Mouse (Mus musculus) urinary bladder, postnatal 4 days (tissue): ENCODE results near the gene Lyrm9.

Experiments used
- DNase-seq, 2 experiments: peaks; one replicate each; pipeline ENCODE4 v3.0.0; 2021 to 2022; ENCODE audit warnings: low spot score in 2 of 2

Gene Lyrm9

DNA sequence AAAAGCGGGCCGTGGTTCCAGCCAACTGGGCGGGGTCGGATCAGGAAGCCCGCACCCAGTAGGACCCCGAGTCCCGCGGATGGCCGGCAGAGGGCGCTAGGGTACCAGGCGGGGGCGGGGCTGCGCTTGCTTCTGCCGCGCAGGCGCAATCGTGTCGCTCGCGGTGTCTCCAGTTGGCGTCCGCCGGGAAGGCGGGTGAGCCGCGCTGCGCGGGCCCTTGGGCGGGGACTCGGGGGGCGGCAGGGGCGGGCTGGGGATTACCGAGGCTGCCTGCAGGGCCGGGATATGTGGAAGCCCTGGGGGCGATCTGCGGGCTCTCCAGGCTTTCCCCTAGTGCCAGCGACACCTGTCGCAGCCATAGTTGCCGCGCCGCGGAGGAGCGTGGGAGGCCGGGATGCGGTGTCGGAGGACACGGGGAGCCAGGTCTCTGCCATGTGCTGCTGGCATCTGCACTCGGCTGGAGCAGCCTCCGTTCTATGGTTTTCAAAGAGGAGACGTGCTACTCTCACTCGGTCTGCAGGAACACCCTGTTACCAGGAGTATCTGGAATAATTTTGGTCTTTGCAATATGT lies at the start of gene Lyrm9:
Lyrm9 (plus strand) TSS at position 143 of the 572 bp plus-strand sequence.
- DNase-seq, result peak; percentile 95 to 97

DNA sequence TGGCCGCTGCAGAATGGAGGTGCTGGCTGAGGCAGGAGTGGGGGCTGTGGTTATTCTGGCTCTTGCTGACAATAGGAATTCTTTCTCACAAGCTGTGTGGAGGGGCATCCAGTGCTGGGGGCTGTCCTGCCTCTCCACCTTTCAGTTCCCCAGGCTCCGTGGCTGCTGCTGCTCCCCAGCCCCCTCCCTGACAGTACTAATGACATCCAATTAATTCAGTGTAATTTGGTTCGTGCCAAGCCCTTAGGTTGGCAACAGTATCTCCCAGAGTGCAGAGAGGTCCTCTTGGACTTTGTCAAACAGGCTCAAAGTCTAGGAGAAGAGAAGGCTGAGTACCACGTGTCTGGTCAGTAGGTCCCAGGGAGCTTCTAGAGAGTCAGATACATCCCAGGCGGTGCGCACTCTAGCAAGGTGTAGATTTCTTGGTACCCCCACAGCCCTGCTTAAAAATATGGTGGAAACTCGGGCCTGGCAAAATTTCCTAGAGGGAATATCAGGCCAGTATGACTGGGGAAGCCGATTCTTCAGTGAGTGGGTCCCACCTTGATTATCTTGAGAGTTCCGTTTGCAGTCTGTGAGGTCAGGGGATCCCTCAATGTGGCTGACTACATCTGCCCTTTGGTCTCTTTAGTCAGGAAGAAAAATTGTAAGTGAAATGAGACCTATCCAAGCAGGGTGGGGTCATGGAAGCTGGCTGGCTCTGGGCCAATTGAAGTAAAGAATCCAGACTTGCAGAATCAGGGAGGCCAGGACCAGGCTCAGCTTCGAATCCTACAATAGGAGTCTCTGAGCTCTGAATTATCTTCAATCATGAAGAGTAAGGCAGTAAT lies 48.3 kb upstream of the Lyrm9 start:
- DNase-seq, result no peak

DNA sequence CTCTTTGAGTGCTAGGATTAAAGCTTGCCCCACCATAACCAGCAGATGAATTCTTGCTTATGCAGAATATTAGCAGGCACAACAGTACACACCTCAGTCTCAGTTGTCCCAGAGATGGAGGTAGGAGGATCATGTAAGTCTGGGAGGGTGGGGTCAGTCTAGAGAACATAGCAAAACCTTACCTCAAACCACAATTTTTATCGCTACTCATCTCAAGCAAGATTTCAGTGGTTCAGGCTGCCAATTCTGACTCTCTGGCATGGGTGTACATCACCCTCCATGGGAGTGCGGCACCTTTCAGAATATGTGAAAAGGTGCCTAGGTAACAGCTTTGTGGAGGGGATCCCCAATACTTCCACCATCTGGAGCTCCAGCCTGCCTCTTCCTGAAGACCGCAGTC lies 46.4 kb upstream of the Lyrm9 start:
- DNase-seq, result no peak

DNA sequence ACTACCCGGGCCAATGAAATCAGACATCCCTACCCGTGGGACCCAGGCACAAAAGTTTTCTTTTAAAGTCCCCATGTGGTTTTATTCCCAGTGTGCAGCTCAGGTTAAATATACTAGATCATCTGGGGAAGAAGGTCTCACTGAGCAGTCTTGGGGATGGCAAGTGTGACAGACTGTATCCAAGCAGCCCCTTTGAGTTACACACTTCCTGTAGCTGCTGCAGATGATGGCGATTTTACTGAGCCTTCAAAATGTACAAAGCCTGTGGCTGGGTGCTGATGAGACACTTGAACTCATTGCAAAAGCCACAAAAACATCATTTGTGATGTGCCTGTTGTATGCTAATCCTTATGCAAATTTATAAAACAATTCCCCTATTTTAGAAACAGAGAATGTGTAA lies 45.8 kb upstream of the Lyrm9 start:
- DNase-seq, result no peak

DNA sequence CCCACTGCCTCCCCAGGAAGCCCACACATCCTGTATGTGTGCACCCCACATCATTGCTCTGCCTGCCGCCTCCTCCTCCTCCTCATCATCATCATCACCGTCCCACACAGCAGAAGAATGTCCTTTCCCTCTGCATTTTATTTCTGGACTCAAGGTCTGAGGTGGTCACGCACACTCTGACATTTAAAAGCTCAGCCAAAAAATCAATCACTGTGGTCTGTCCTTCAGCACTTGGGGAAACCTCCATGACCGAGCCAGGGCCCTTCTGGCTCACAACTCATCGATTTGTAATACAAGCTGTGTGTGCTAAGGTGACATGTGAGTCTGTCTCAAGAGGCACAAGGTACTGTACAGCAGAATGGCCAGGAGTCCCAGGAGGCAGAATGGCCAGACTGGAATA lies 44.1 kb upstream of the Lyrm9 start:
- DNase-seq, result no peak

DNA sequence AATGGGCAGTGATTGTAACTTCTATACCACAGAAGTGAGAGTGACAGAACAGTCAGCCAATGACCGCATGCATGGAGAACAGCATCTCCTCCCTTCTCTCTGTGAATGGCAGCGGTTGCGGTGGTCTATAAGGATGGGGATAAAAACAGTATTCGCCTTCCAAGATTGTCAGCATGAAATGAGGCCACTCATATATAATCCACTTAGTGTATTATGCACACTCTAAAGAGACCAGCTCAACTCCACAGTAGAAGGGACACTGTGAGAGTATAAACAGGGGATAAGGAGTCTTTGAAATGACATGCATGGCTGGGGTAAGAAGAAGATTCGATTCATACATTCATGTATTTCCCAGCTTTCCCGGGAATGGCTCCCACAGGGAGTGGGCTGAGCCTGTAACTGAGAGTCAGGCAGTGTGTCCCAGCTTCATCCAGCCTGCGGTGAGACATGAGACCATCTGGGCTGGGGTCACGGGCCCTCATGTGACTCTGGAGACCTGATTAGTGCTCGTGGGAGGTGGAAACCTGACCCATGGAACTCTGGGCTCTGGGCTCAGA lies 43.5 kb upstream of the Lyrm9 start:
- no peak for DNase-seq

DNA sequence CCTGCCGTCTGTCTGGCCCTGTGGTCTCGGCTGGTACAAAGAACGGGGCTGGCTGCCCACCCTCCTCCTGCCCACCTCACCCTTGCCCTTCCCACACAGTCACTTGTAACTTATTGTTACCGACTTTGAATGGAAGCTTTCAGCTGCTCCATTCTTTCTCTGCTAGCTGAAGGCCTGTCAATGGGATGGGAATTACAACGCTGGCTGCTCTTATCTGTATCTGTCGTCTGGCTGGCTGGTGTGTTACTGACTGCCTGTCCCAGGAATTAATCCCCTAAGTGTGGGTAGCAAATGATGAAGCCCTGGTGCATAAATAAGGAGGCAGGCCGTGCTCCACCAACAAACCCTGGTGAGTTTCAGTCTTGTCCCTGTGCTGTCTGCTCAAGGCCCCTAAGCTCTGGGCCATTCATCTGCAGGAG lies 40.4 kb upstream of the Lyrm9 start:
- no peak for DNase-seq

DNA sequence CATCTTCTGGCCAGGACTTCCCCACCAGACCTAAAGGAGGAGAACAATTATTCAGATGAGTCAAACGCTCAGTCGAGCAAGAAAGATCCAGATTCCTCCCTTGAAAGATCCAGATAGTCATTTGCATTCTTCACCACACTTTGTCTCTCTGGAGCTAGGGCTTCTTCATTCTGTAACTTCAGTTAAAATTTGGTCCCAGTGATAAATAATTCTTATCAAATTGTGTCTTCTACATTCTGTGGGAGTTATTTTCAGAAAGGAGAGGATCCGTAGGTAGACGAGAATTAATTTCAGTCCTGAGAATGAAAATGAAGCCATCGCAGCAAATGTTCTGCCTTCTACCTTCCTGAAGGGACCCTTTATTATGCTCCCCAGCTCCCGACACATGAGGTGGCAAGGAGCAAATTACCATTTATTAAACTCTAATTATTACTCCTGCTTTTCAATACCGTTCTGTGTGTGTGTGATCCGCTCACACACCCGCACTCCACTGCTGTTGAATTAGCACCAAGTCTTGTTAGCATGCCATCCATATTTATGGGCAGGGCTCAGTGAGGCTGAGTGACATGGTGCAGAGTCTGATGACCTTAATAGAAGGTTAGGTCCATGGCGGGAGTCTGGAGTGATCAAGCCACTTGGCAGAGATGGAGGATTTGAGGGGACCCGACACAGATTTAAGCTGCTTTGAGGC lies 36.9 kb upstream of the Lyrm9 start:
- no peak for DNase-seq

DNA sequence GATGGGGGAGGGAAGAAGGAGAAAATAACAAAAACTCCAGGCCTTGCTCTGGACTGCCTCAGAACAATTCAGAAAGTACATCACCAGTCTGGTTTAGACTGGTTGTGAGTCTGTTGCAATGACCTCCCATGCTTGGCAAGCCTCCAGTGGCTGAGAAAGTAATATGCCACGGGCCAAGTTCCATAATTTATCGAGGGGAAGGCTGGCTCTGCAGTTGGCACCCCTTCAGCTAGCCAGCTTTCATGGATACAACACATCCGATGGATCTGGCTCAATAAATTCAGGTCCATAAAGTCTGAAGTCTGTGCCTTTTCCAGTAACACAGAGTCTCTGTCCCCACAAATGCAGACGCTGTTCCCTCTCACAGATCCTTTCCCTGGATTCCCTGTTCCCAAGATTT lies 34.8 kb upstream of the Lyrm9 start:
- peak; percentile 52 to 78 for DNase-seq

DNA sequence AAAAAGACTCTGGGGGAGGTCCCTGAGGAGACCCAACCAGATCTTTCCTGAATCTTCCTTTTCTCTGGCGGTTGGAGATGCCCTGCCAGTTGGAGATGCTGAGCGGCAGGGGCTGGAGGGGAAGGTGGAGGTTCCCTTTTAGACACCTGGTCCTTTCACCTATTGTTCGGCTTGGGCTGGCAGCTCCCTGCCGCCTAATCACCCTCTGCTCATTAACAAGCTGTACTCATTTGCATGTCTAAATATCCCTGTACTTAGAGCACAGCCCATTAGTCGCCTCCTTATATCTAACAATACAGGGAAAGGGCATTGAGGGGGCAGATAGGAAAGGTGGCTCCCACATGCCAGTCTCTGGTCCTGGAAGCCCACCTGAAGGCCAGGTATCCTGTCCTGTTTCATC lies 34.3 kb upstream of the Lyrm9 start:
- DNase-seq, result no peak

DNA sequence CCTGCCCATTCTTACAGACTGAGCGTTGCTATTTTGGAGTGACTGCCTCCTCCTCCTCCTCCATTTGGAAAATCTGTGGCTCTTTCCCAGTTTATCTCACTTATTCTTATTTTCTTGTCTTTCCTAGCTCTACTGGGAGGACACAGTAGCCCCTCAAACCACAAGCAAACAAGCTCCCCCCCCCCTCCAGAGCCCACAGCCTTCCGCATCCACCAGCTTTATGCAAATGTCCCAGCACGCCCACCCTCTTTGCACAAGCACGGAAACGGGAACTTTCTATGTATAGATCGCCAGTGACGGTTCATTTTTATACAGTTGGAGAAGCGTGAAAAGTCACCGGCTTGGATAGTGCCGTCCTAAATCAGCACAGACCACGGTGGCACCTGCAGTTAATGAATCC lies 33.9 kb upstream of the Lyrm9 start:
- no peak for DNase-seq

DNA sequence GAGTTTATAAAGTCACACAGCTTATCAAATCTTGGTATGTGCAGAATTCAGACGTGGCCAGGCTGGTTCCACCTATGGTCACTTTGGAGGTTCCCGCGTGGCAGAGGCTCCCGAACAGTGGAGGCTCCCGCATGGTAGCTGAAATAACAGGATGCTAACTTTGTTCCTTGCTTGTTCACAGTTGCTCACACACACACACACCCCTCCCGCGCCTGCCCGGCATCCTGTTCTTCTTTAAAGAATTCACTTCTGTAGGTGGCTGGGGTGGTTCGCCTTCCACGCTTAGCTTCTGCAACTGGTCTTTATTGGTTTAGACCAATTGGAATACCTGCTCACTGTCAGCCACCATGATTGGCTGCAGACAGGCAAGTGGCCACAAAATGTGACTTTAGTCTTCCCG lies 33.3 kb upstream of the Lyrm9 start:
- no peak for DNase-seq

DNA sequence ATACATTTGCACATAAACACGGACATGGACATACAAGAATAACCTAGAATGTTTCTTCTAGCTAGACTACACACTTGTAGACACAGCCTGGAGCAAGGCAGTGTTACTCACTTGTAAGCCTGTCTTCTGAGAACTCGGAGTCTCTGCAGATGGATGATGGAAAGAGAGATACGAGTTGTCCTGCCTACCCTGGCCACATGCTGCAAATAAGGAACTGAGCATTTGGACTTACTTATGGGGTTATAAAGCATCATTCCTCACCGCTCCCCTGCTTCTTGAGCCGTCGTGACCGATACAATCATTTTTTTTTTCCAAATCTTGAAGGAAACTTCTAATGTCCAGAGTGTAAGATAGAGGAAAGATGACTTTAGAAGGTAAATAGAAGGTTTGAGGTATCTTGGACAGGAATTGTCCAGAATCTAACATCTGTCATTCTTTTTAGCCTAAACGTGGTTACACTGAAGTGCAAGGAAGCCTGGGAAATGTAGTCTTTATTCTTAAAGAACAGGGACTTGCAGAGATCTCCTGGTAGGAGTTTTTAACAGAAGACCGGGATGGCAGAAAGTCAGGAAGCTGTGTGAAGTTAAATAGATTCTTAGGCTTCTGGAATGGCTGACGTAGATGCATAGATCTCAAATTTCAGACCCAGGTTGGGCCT lies 30.2 kb upstream of the Lyrm9 start:
- DNase-seq, result no peak

DNA sequence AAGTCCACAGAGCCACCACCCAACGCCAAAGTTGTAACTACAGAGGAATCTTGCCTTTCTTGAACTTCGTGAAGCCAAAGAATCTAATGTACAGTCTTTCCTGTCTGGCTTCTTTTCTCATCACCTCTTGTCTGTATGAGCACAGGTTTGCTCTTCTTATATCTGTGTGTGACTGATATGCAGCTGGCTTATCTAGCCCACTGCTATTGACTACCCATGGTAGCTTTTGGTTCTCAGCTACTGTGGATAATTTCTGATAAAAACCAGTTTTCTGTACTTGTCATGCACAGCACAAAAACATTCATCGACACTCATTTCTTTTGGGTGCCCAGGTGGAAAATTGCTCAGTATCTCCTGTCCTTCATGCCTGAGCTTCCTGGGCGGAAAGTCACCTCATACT lies 25.3 kb upstream of the Lyrm9 start:
- DNase-seq, result no peak

DNA sequence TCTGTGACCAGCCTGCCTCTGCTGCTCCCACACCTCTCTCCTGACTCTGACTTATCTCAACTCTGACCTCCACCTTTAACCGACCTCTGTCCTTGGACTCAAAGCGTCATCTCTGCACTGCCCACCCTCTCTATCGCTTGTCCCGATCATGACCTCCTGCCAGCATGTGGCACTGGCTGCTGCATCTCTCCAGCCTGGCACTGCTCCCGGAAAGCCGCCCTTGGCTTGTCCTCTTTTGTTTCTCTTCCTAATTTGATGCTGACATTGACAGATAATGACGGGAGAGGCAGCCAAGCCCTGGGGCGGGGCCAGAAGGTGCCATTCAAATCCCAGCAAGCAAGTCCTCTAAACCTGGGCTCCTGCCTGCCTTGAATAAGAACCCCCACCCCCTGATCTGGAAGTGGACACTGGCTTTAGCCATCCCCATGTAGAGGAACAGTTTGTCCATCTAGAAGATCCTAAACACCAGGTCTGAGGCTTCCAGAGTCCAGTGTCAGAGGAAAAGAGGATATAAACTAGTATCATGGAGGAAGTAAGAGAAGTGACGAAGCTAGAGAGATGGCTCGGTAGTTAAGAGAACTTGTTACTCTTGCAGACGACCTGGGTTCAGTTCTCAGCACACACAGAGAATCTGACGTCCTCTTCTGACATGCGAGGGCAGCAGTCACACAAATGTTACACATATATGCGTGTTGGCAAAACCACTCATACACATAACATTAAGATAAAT lies 22.6 kb upstream of the Lyrm9 start:
- peak in 1 of 2 experiments; percentile 49 for DNase-seq

DNA sequence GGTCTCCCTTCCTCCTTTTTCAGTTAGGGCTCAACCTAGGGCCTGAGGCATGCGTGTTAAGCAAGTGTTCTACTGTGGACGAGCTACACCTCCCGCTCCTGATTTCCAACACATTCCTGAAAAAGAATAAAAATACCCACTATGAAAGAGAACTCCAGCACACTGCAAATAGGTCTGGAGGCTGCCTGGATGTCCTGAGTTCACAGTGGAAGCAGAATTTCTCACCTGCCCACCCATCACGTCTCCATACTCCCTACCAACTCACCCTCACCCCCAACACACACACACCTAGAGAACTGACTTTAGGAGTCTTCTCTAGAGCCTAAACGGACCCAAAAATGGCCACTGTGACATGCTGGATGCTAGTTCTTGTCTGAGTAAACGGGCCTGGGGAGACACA lies 21.8 kb upstream of the Lyrm9 start:
- no peak for DNase-seq

DNA sequence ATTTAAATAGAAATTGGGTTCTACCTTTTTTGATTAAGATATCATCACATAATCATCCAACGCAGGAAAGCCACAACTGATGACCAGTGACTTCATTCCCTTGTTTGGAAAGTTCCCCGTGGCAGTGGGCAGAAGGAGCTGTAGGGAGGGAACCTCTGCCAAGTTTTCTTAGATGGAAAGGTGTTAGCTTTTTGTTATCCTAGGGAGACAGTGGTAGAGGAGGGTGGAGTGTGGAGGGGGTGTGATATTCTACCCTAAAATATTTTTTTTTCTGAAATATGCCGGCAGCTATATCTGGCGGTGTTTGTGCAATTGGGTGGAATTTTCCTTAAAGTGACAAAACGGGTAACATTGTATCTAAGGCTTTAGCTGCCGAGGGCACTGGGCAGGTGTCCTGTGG lies 21.2 kb upstream of the Lyrm9 start:
- DNase-seq, result no peak

DNA sequence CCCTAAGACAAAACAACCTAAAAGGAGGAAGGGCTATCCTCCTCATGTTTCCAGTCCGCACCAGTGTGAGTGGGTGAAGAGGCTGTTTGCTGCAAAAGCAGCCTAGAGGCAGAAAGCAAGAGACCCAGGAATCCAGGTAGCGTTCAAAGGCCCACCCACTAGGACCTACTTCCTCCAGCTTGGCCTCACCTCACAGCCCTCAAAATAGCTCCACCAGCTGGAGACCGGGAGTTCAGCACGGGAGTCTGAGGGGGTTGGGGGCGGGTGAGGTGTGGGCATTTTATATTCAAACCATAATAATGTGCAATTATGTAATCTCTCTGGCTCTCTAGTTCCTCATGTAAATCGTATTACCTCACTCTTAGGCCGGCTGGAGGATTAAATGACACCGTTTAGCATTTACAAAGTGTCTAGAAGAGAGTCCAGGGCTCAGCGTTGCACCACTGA lies 20.7 kb upstream of the Lyrm9 start:
- DNase-seq, result no peak

DNA sequence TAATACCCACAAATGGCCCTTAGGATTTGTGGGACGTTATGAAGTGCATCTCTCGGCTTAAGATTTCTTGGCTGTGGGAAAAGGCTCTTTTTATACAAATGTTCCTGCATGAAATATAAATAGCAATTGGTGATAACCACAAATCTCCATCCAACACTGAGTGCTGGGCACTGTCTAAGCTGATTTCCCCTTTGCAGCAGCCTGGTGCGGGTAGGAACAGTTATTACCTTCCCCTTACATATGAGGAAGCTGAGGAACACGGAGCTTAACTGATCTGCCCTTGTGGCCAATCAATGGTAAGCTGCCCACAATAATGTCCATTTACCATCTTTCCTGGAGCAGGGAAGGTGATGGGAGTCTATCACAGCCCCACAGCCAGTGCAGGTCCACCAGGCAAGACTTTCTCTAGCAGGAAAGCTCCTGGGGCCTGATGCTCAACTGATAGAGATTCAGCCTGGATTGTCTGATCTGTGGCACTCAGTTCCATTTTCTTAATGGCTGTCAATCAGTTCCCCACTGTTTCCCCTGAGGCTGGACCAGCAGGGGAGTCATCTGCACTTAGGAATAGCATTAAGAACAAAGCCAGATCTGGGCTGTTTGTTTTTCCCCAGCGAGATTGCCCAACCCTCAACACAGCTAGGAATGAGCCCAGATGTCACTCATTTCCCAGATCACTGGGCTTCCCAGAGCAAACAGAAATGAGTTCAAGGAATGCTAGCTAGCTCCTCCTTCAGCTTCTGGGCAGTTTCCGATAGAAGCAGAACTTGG lies 18.9 kb upstream of the Lyrm9 start:
- DNase-seq, result no peak

DNA sequence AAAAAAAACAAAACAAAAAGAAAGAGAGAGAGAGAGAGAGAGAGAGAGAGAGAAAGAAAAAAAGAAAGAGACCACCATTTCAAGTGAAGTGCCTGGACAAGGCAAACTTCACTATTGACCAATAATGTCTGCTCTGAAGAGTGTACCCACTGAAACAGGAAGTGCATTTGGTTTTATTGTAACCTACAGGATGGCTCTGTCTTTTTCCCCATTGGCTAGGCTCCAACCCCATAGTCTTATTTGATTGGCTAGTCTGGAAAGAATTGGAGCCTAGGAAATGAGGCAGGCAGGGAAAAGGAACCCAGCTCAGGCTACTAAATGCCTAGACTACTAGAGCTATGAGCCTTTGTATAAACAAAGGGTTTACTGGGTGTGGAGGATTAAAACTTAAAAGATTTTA lies 17.0 kb upstream of the Lyrm9 start:
- no peak for DNase-seq
